Mouse (Mus musculus) liver, adult 2 months (tissue): Measurements from ENCODE around the gene Plod2.

Source experiments
- CTCF ChIP-seq: fragments of 200-500 bp; IDR thresholded peaks from 2 replicates; pipeline ENCODE4 v1.5.1; 2011; ENCODE audit warnings: low read depth, low read length, control low read depth
- POLR2A ChIP-seq: fragments of 200-500 bp; IDR thresholded peaks from 2 replicates; pipeline ENCODE4 v1.6.1; 2011; ENCODE audit warnings: low read length, control low read depth; ENCODE audit not compliant: insufficient read depth; ENCODE audit errors: extremely low read depth

DNA sequence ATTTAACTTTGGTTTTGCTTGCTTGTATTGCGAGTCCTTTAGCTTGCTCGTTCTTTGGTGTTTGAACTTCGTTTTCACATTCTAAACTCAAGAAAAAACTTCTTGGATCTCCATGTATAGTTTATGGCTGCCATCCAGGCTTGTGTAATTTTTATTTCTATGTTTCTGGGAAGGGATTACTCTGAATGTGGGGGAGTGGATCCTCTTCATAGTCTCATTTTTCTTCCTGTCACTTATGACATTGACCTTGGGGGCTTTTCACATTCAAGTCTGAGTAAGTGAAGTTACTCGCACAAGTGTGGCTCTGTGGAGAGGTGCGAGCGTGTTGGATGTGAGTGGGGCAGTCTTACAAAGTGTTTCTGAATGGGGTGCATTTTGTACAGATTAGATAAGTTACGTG, 25.5 kb downstream of the Plod2 start:
- no peak for TF ChIP-seq POLR2A
- no peak for TF ChIP-seq CTCF
